Mouse (Mus musculus): Measurements from ENCODE around the gene Hadh. TPM values are rescaled to one million over a fixed set of nuclear protein-coding genes. Genes with fewer than 3 reads are reported as not detected.

Hadh gene
- polyA plus RNA-seq, 2 experiments, result 106 to 116 TPM

DNA sequence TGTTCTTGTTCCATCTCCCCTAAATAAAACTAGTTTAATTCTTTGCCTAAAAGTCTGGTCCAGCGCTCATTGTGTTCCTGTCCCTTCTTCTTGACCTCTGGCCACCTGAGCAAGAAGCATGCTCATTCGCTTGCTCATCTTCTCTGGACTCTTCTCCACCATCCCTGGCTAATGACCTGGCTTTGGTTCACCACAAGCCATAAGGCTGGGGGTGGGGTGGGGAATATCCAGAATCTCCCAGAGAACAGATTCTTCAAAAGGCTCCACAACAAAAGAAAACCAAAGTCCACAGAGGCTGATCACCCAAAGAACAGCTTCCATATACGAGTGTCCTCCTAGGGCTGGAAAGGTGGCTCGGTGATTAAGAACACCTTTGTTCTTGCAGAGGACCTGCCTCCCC, 16.9 kb downstream of the Hadh start:
- ATAC-seq (ENCODE audit: low FRiP score, low read depth) (no peak), DNase-seq (ENCODE audit: low spot score) (no peak)
- TF ChIP-seq POLR2A (IDR thresholded peaks at IDR 0.05; ENCODE audit: borderline replicate concordance, extremely low read depth, insufficient read depth, insufficient read length), result no peak
- Histone ChIP-seq H3K9me3 (ENCODE audit: control insufficient read depth, low read length) (no peaks in the 10 kb centered on the region), H3K36me3 (ENCODE audit: control insufficient read depth, insufficient read depth, low read length) (0 out of 2 replicates have a peak, but pooled peaks cover 5% of the 10 kb centered on the region), H3K27me3 (ENCODE audit: control insufficient read depth, insufficient read depth, low read length) (no peaks in the 10 kb centered on the region), H3K9ac (ENCODE audit: low read depth, low read length, severe bottlenecking) (no peak overlapping the region), H3K4me2 (replicated peaks; ENCODE audit: low read depth, low read length, severe bottlenecking) (no peak overlapping the region), H3K4me3 (replicated peaks; ENCODE audit: low read length) (no peak overlapping the region), H3K27ac (replicated peaks; ENCODE audit: low read depth, low read length) (no peak overlapping the region), H3K4me1 (ENCODE audit: control insufficient read depth, insufficient read depth, low read length) (no peaks in the 10 kb centered on the region)
- 93% methylated on average over 4 of the region's 4 CpGs for WGBS

DNA sequence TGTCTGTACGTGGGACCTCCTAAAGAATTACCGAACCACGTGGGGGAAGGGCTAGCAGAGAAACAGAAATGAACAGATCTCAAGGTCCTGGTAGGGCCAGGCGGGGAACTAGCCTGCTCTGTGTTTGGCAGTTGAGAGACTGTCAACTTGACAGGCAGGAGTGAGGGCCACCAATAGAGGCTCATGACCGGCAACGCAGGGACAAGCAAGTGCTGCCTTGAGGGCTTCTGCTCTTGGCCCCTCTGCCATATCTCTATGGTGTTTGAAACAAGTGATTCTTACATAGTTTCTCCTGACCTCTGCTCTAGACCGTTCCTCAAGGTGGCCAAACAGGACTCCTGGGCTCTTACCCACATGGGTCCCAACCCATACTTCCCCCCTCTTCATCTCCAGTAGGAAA, 20.3 kb downstream of the Hadh start:
- no peak for ATAC-seq (ENCODE audit: low FRiP score, low read depth)
- Histone ChIP-seq H3K9ac (ENCODE audit: low read depth, low read length, severe bottlenecking) (no peak overlapping the region), H3K4me1 (ENCODE audit: control insufficient read depth, insufficient read depth, low read length) (no peaks in the 10 kb centered on the region), H3K9me3 (ENCODE audit: control insufficient read depth, low read length) (no peaks in the 10 kb centered on the region), H3K27ac (replicated peaks; ENCODE audit: low read depth, low read length) (no peak overlapping the region), H3K36me3 (ENCODE audit: control insufficient read depth, insufficient read depth, low read length) (peaks cover 22% of the 10 kb centered on the region), H3K27me3 (ENCODE audit: control insufficient read depth, insufficient read depth, low read length) (no peaks in the 10 kb centered on the region), H3K4me3 (replicated peaks; ENCODE audit: low read length) (no peak overlapping the region), H3K4me2 (replicated peaks; ENCODE audit: low read depth, low read length, severe bottlenecking) (no peak overlapping the region)
- DNase-seq (ENCODE audit: low spot score), result no peak
- 91% methylated on average over 7 of the region's 7 CpGs for WGBS
- no peak for TF ChIP-seq POLR2A (IDR thresholded peaks at IDR 0.05; ENCODE audit: borderline replicate concordance, extremely low read depth, insufficient read depth, insufficient read length)

DNA sequence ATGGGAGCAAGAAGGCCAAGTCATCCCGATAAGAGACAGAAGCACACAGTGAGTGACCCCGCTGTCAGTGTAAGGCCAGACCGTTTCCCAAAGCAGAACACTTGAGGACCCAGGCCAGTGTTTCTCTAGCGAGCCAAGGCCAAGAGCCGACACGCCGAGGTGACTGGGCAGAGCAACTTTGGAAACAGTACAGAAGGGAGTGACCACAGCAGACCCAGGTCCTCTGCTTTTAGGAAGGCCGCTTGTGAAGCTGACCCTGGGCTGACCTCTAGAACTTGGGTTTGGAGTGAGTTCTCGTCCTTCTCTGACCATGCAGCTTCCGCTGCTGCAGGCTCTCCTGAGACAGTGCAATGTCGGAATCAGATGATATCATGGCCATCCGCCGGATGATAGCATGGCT, 20.9 kb downstream of the Hadh start:
- Histone ChIP-seq H3K9me3 (ENCODE audit: control insufficient read depth, low read length) (no peaks in the 10 kb centered on the region), H3K4me2 (replicated peaks; ENCODE audit: low read depth, low read length, severe bottlenecking) (no peak overlapping the region), H3K27me3 (ENCODE audit: control insufficient read depth, insufficient read depth, low read length) (no peaks in the 10 kb centered on the region), H3K4me3 (replicated peaks; ENCODE audit: low read length) (no peak overlapping the region), H3K36me3 (ENCODE audit: control insufficient read depth, insufficient read depth, low read length) (peaks cover 22% of the 10 kb centered on the region), H3K4me1 (ENCODE audit: control insufficient read depth, insufficient read depth, low read length) (no peaks in the 10 kb centered on the region), H3K27ac (replicated peaks; ENCODE audit: low read depth, low read length) (no peak overlapping the region), H3K9ac (ENCODE audit: low read depth, low read length, severe bottlenecking) (no peak overlapping the region)
- no peak for TF ChIP-seq POLR2A (IDR thresholded peaks at IDR 0.05; ENCODE audit: borderline replicate concordance, extremely low read depth, insufficient read depth, insufficient read length)
- DNase-seq (ENCODE audit: low spot score), result no peak
- 88% methylated on average over 13 of the region's 13 CpGs for WGBS
- no peak for ATAC-seq (ENCODE audit: low FRiP score, low read depth)

DNA sequence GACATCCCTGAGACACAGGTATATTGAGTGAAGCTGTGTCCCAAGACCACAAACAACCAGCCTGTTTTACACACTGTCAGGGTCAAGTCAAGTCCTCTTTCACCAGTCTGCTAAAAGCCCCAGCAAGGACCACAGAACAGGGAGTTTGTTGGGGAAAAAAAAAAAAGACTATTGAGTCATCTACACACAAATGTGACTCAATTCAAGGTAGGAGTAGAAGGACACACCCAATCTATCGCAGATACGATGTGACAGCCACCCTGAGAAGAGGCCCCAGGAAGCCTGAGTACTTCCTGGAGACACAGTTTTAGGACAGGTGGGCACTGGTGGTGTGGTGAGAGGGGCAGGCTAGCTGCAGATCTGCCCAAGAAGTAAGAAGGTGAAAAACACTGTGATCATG, 21.6 kb downstream of the Hadh start:
- no peak for DNase-seq (ENCODE audit: low spot score)
- Histone ChIP-seq H3K27ac (replicated peaks; ENCODE audit: low read depth, low read length) (no peak overlapping the region), H3K27me3 (ENCODE audit: control insufficient read depth, insufficient read depth, low read length) (no peaks in the 10 kb centered on the region), H3K9ac (ENCODE audit: low read depth, low read length, severe bottlenecking) (no peak overlapping the region), H3K4me2 (replicated peaks; ENCODE audit: low read depth, low read length, severe bottlenecking) (no peak overlapping the region), H3K9me3 (ENCODE audit: control insufficient read depth, low read length) (no peaks in the 10 kb centered on the region), H3K36me3 (ENCODE audit: control insufficient read depth, insufficient read depth, low read length) (peaks cover 22% of the 10 kb centered on the region), H3K4me1 (ENCODE audit: control insufficient read depth, insufficient read depth, low read length) (no peaks in the 10 kb centered on the region), H3K4me3 (replicated peaks; ENCODE audit: low read length) (no peak overlapping the region)
- WGBS, result 86% methylated on average over 2 of the region's 2 CpGs
- ATAC-seq (ENCODE audit: low FRiP score, low read depth), result no peak
- TF ChIP-seq POLR2A (IDR thresholded peaks at IDR 0.05; ENCODE audit: borderline replicate concordance, extremely low read depth, insufficient read depth, insufficient read length), result no peak

DNA sequence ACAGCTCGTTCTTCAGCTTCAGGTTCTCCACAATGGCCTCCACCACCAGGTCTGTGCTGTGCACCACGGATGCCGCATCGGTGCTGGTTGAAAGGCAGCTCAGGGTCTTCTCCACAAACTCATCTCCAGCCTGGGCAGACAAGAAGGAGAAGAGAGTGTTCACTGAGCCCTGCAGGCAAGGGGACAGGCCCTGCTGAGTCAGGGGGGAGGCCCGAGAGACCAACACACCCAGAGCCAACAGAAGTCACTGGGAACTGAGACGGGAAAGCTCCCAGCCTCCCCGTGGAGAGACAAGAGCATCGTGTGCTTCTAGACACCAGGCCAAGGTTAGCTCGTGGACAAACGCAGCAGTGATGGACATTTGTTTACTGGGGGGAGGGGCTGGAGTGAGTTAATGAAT, 23.5 kb downstream of the Hadh start:
- Histone ChIP-seq H3K27me3 (ENCODE audit: control insufficient read depth, insufficient read depth, low read length) (no peaks in the 10 kb centered on the region), H3K27ac (replicated peaks; ENCODE audit: low read depth, low read length) (no peak overlapping the region), H3K9ac (ENCODE audit: low read depth, low read length, severe bottlenecking) (no peak overlapping the region), H3K36me3 (ENCODE audit: control insufficient read depth, insufficient read depth, low read length) (peaks cover 27% of the 10 kb centered on the region), H3K4me1 (ENCODE audit: control insufficient read depth, insufficient read depth, low read length) (no peaks in the 10 kb centered on the region), H3K4me2 (replicated peaks; ENCODE audit: low read depth, low read length, severe bottlenecking) (no peak overlapping the region), H3K9me3 (ENCODE audit: control insufficient read depth, low read length) (no peaks in the 10 kb centered on the region), H3K4me3 (replicated peaks; ENCODE audit: low read length) (no peak overlapping the region)
- no peak for DNase-seq (ENCODE audit: low spot score)
- ATAC-seq (ENCODE audit: low FRiP score, low read depth), result no peak
- WGBS, result 89% methylated on average over 10 of the region's 10 CpGs
- TF ChIP-seq POLR2A (IDR thresholded peaks at IDR 0.05; ENCODE audit: borderline replicate concordance, extremely low read depth, insufficient read depth, insufficient read length), result no peak

GRCm38 (mm10) chr3:131247851-131248250, 24.1 kb downstream of the Hadh start:
- ATAC-seq (ENCODE audit: low FRiP score, low read depth), result no peak
- no peaks in the 10 kb centered on the region for H3K9me3 ChIP-seq (ENCODE audit: control insufficient read depth, low read length)
- no peak overlapping the region for H3K27ac ChIP-seq (replicated peaks; ENCODE audit: low read depth, low read length)
- no peak overlapping the region for H3K4me3 ChIP-seq (replicated peaks; ENCODE audit: low read length)
- TF ChIP-seq POLR2A (IDR thresholded peaks at IDR 0.05; ENCODE audit: borderline replicate concordance, extremely low read depth, insufficient read depth, insufficient read length), result no peak
- H3K36me3 ChIP-seq (ENCODE audit: control insufficient read depth, insufficient read depth, low read length), result peaks cover 27% of the 10 kb centered on the region
- H3K27me3 ChIP-seq (ENCODE audit: control insufficient read depth, insufficient read depth, low read length), result no peaks in the 10 kb centered on the region
- 90% methylated on average over 5 of the region's 5 CpGs for WGBS
- H3K4me1 ChIP-seq (ENCODE audit: control insufficient read depth, insufficient read depth, low read length), result no peaks in the 10 kb centered on the region
- no peak overlapping the region for H3K4me2 ChIP-seq (replicated peaks; ENCODE audit: low read depth, low read length, severe bottlenecking)
- no peak for DNase-seq (ENCODE audit: low spot score)
- no peak overlapping the region for H3K9ac ChIP-seq (ENCODE audit: low read depth, low read length, severe bottlenecking)
